Mouse (Mus musculus): ENCODE data around the gene Prss58.

The Prss58 gene

DNA sequence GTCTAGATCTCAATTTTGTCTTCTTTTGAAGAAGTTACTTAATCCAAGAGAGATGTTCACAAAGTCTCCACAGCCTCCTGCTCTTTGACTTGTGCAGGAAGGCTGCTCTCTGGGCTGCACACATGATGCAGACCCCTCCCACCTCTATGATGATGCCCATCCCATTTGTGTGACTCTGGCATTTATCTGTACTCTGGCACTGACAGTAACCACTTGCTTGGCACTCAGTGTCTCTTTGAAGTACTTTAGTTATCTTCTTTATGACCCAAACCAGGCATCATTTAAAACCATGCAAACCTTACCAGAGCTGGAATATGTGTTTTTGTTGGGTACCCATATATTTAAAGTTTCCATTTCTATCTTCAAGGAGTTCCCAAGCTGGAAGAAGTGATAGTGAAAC is at the start of gene Prss58:
TSS of gene Prss58 (minus strand) at position 101 of the 400 bp plus-strand sequence.
- Histone ChIP-seq H3K9me3 (ENCODE audit: low read length) (no peaks in the 10 kb centered on the region), H3K27me3 (ENCODE audit: insufficient read depth, low read length) (no peaks in the 10 kb centered on the region), H3K4me1 (replicated peaks; ENCODE audit: low read depth, low read length) (no peaks in the 10 kb centered on the region), H3K4me3 (replicated peaks; ENCODE audit: low read length) (no peak within 1 kb of the TSS), H3K36me3 (ENCODE audit: insufficient read depth, low read length) (no peaks in the 10 kb centered on the region)
- TF ChIP-seq NANOG (IDR thresholded peaks at IDR 0.05; ENCODE audit: borderline replicate concordance, low read length) (no peak), CTCF (conservative IDR thresholded peaks at IDR 0.05; ENCODE audit: low read length) (no peak), POU5F1 (IDR thresholded peaks at IDR 0.05; ENCODE audit: borderline replicate concordance, low read length) (no peak)

DNA sequence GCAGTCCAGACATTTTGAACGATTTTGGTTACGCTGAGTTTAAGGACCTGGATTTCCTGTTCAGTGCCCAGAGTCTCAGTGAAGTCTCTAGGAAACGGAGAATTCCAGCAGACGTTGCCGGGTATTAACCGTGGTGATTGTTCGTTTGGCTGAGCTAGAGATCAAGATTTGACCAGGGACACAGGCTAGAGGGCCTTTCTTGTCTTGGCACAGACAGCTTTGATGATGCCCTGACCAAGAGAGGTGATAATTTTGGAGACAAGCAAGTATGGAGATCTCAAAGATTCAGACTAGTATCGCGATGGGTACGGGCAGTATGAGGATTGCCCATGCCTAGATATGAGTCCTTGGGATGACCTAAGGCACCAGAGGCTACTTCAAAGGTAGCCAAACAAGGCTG is 40.3 kb upstream of the Prss58 start, which contains the start of gene 1700074P13Rik:
TSS of gene 1700074P13Rik (minus strand) at position 101 of the 400 bp plus-strand sequence.
- H3K27me3 ChIP-seq (ENCODE audit: insufficient read depth, low read length), result no peaks in the 10 kb centered on the region
- TF ChIP-seq POU5F1 (IDR thresholded peaks at IDR 0.05; ENCODE audit: borderline replicate concordance, low read length) (no peak), NANOG (IDR thresholded peaks at IDR 0.05; ENCODE audit: borderline replicate concordance, low read length) (no peak), CTCF (conservative IDR thresholded peaks at IDR 0.05; ENCODE audit: low read length) (no peak)
- H3K36me3 ChIP-seq (ENCODE audit: insufficient read depth, low read length), result no peaks in the 10 kb centered on the region
- H3K4me1 ChIP-seq (replicated peaks; ENCODE audit: low read depth, low read length), result no peaks in the 10 kb centered on the region
- H3K4me3 ChIP-seq (replicated peaks; ENCODE audit: low read length), result no peak within 1 kb of the TSS
- H3K9me3 ChIP-seq (ENCODE audit: low read length), result no peaks in the 10 kb centered on the region

DNA sequence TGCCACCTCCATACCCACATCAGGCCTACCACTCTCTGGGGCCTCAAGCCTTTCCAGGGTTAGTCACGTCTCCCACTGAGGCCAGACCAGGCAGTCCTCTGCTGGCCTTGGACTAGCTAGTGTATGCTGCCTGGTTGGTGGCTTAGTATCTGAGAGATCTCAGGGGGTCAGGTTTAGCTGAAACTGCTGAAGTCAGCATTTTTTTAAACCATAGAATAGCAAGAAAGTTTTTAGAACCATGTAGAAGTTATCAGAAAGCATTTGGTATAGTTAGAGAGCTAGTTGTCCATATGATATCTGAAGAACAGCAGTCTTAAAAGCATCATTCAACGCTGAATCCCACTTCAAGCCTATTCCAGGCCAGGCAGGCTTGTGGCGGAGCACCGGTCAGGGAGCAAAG is 19.8 kb upstream of the Prss58 start:
- no peak for TF ChIP-seq POU5F1 (IDR thresholded peaks at IDR 0.05; ENCODE audit: borderline replicate concordance, low read length)
- no peak for TF ChIP-seq NANOG (IDR thresholded peaks at IDR 0.05; ENCODE audit: borderline replicate concordance, low read length)
- no peak for TF ChIP-seq CTCF (conservative IDR thresholded peaks at IDR 0.05; ENCODE audit: low read length)
- Histone ChIP-seq H3K9me3 (ENCODE audit: low read length) (no peaks in the 10 kb centered on the region), H3K36me3 (ENCODE audit: insufficient read depth, low read length) (no peaks in the 10 kb centered on the region), H3K4me3 (replicated peaks; ENCODE audit: low read length) (no peak overlapping the region), H3K4me1 (replicated peaks; ENCODE audit: low read depth, low read length) (no peaks in the 10 kb centered on the region), H3K27me3 (ENCODE audit: insufficient read depth, low read length) (no peaks in the 10 kb centered on the region)

- TF ChIP-seq CTCF (conservative IDR thresholded peaks at IDR 0.05; ENCODE audit: low read length) (no peak), NANOG (IDR thresholded peaks at IDR 0.05; ENCODE audit: borderline replicate concordance, low read length) (no peak), POU5F1 (IDR thresholded peaks at IDR 0.05; ENCODE audit: borderline replicate concordance, low read length) (no peak)
- Histone ChIP-seq H3K4me3 (replicated peaks; ENCODE audit: low read length) (no peak overlapping the region), H3K36me3 (ENCODE audit: insufficient read depth, low read length) (no peaks in the 10 kb centered on the region), H3K4me1 (replicated peaks; ENCODE audit: low read depth, low read length) (no peaks in the 10 kb centered on the region), H3K27me3 (ENCODE audit: insufficient read depth, low read length) (peaks cover 6% of the 10 kb centered on the region; the same call in 1 of the 2 replicates), H3K9me3 (ENCODE audit: low read length) (no peaks in the 10 kb centered on the region)
These were observed 5.5 kb downstream of the Prss58 start for GRCm38 (mm10) chr6:40894716-40895115.

DNA sequence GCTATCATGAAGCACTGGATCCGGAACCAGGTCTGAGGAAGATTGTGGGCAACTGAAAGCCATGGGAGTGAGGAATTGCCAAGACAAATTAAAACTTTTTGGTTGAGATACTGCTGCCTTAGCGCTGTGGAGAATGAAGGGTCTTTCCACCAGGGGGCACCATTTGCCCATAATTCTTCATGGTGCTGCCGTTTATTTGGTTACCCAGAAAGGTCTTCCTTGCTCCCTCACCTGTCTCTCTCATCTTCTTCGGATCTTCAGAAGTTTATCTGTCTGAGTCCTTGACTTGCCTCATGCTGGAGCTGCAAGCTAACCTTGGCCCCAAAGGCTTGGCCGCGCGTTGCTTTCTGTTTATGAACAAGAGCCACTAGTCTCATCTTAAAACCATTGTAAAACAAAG is 6.6 kb downstream of the Prss58 start:
- TF ChIP-seq CTCF (conservative IDR thresholded peaks at IDR 0.05; ENCODE audit: low read length) (peak; percentile 73), POU5F1 (IDR thresholded peaks at IDR 0.05; ENCODE audit: borderline replicate concordance, low read length) (no peak)
- H3K36me3 ChIP-seq (ENCODE audit: insufficient read depth, low read length), result no peaks in the 10 kb centered on the region
- no peaks in the 10 kb centered on the region for H3K4me1 ChIP-seq (replicated peaks; ENCODE audit: low read depth, low read length)
- H3K9me3 ChIP-seq (ENCODE audit: low read length), result no peaks in the 10 kb centered on the region
- H3K4me3 ChIP-seq (replicated peaks; ENCODE audit: low read length), result no peak overlapping the region
- peaks cover 6% of the 10 kb centered on the region; the same call in 1 of the 2 replicates for H3K27me3 ChIP-seq (ENCODE audit: insufficient read depth, low read length)

GRCm38 (mm10) chr6:40891754-40892153 is 8.4 kb downstream of the Prss58 start:
- Histone ChIP-seq H3K9me3 (ENCODE audit: low read length) (no peaks in the 10 kb centered on the region), H3K4me1 (replicated peaks; ENCODE audit: low read depth, low read length) (no peaks in the 10 kb centered on the region), H3K4me3 (replicated peaks; ENCODE audit: low read length) (no peak overlapping the region), H3K36me3 (ENCODE audit: insufficient read depth, low read length) (no peaks in the 10 kb centered on the region), H3K27me3 (ENCODE audit: insufficient read depth, low read length) (peaks cover 6% of the 10 kb centered on the region; the same call in 1 of the 2 replicates)
- TF ChIP-seq NANOG (IDR thresholded peaks at IDR 0.05; ENCODE audit: borderline replicate concordance, low read length), result no peak
- TF ChIP-seq CTCF (conservative IDR thresholded peaks at IDR 0.05; ENCODE audit: low read length), result no peak

DNA sequence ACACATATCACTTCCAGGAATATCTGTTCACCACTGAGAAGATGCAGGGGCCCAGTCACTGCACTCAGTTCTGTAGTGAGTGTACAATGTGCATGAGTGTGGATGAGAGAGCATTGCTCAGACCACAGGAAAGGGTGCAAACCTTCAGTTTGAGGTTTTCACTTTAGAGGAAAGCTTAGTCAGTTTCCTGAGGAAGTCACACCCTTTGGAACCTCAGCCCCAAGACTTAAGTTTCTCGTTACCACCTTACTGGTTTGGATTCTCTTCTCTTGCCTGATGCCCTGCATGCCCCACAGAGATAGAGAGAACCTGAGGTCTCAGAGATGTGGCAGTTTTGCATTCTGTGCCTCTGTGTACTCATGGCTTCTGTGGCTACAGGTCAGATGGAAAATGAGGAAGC is 9.2 kb downstream of the Prss58 start:
- Histone ChIP-seq H3K4me3 (replicated peaks; ENCODE audit: low read length) (no peak overlapping the region), H3K27me3 (ENCODE audit: insufficient read depth, low read length) (peaks cover 6% of the 10 kb centered on the region; the same call in 1 of the 2 replicates), H3K9me3 (ENCODE audit: low read length) (no peaks in the 10 kb centered on the region), H3K4me1 (replicated peaks; ENCODE audit: low read depth, low read length) (no peaks in the 10 kb centered on the region), H3K36me3 (ENCODE audit: insufficient read depth, low read length) (no peaks in the 10 kb centered on the region)
- TF ChIP-seq NANOG (IDR thresholded peaks at IDR 0.05; ENCODE audit: borderline replicate concordance, low read length) (no peak), CTCF (conservative IDR thresholded peaks at IDR 0.05; ENCODE audit: low read length) (no peak), POU5F1 (IDR thresholded peaks at IDR 0.05; ENCODE audit: borderline replicate concordance, low read length) (no peak)

GRCm38 (mm10) chr6:40887394-40887793 is 12.8 kb downstream of the Prss58 start, which contains the start of gene Moxd2:
Moxd2 (minus strand) TSS chr6:40887494.
- Histone ChIP-seq H3K4me1 (replicated peaks; ENCODE audit: low read depth, low read length) (no peaks in the 10 kb centered on the region), H3K9me3 (ENCODE audit: low read length) (no peaks in the 10 kb centered on the region), H3K4me3 (replicated peaks; ENCODE audit: low read length) (no peak within 1 kb of the TSS), H3K36me3 (ENCODE audit: insufficient read depth, low read length) (no peaks in the 10 kb centered on the region), H3K27me3 (ENCODE audit: insufficient read depth, low read length) (0 out of 2 replicates have a peak, but pooled peaks cover 6% of the 10 kb centered on the region)
- TF ChIP-seq POU5F1 (IDR thresholded peaks at IDR 0.05; ENCODE audit: borderline replicate concordance, low read length) (no peak), CTCF (conservative IDR thresholded peaks at IDR 0.05; ENCODE audit: low read length) (no peak), NANOG (IDR thresholded peaks at IDR 0.05; ENCODE audit: borderline replicate concordance, low read length) (no peak)

- Histone ChIP-seq H3K27me3 (ENCODE audit: insufficient read depth, low read length) (no peaks in the 10 kb centered on the region), H3K4me3 (replicated peaks; ENCODE audit: low read length) (no peak overlapping the region), H3K36me3 (ENCODE audit: insufficient read depth, low read length) (no peaks in the 10 kb centered on the region), H3K4me1 (replicated peaks; ENCODE audit: low read depth, low read length) (no peaks in the 10 kb centered on the region), H3K9me3 (ENCODE audit: low read length) (no peaks in the 10 kb centered on the region)
- TF ChIP-seq CTCF (conservative IDR thresholded peaks at IDR 0.05; ENCODE audit: low read length), result no peak
- TF ChIP-seq NANOG (IDR thresholded peaks at IDR 0.05; ENCODE audit: borderline replicate concordance, low read length), result no peak
- TF ChIP-seq POU5F1 (IDR thresholded peaks at IDR 0.05; ENCODE audit: borderline replicate concordance, low read length), result no peak
These were observed 54.9 kb downstream of the Prss58 start for GRCm38 (mm10) chr6:40845283-40845682.

All from E14TG2a.4 (cell line).